Mouse (Mus musculus) mesoderm, embryonic 11.5 days (tissue): Measurements from ENCODE around the gene Ccdc124.
A peak's percentile ranks its signal among the peaks of the same experiment; 100 is the strongest.
"Not testable (repeated sequence)": the region's sequence is repeated elsewhere in the genome, so short reads cannot be mapped to it uniquely, and the experiment has no call there.

Experiments
- DNase-seq: peaks from one replicate; pipeline ENCODE4 v3.0.0-alpha.2; 2012; ENCODE audit warnings: low read depth, low spot score

Ccdc124 gene

GRCm38 (mm10) chr8:70895571-70896259 is 22.0 kb upstream of the Ccdc124 start:
- not testable (repeated sequence) for DNase-seq

- no peak for DNase-seq
Observed at GRCm38 (mm10) chr8:70894771-70895545, 21.2 kb upstream of the Ccdc124 start.

GRCm38 (mm10) chr8:70894385-70894720 is 20.6 kb upstream of the Ccdc124 start:
- DNase-seq: no peak

- DNase-seq: peak; percentile 92
Observed at GRCm38 (mm10) chr8:70893656-70894384, 20.1 kb upstream of the Ccdc124 start.

- DNase-seq: no peak
Observed at GRCm38 (mm10) chr8:70892896-70893655, 19.3 kb upstream of the Ccdc124 start.

- DNase-seq: no peak
Observed at GRCm38 (mm10) chr8:70892022-70892895, 18.5 kb upstream of the Ccdc124 start, which contains the start of gene Slc5a5. Gene Slc5a5, minus strand, starts transcription at chr8:70892757.

- DNase-seq: no peak
Observed at GRCm38 (mm10) chr8:70891356-70891755, 17.6 kb upstream of the Ccdc124 start.

- no peak for DNase-seq
Observed at GRCm38 (mm10) chr8:70890656-70891055, 16.9 kb upstream of the Ccdc124 start.

- no peak for DNase-seq
Observed at GRCm38 (mm10) chr8:70887669-70888068, 13.9 kb upstream of the Ccdc124 start.

- DNase-seq: peak; percentile 76
Observed at GRCm38 (mm10) chr8:70885612-70886011, 11.9 kb upstream of the Ccdc124 start.

- DNase-seq: no peak
Observed at GRCm38 (mm10) chr8:70884683-70885082, 10.9 kb upstream of the Ccdc124 start.

GRCm38 (mm10) chr8:70884186-70884585 is 10.5 kb upstream of the Ccdc124 start:
- DNase-seq: no peak

GRCm38 (mm10) chr8:70880546-70880945 is 6.8 kb upstream of the Ccdc124 start:
- DNase-seq: no peak

GRCm38 (mm10) chr8:70880126-70880525 is 6.4 kb upstream of the Ccdc124 start:
- DNase-seq: no peak

GRCm38 (mm10) chr8:70879500-70879899 is 5.8 kb upstream of the Ccdc124 start:
- DNase-seq: no peak

- DNase-seq: no peak
Observed at GRCm38 (mm10) chr8:70878178-70878577, 4.4 kb upstream of the Ccdc124 start.

- DNase-seq: no peak
Observed at GRCm38 (mm10) chr8:70876382-70876781, 2.6 kb upstream of the Ccdc124 start.

- no peak for DNase-seq
Observed at GRCm38 (mm10) chr8:70874441-70874840, 706 bp upstream of the Ccdc124 start.

GRCm38 (mm10) chr8:70872643-70873363 is 932 bp downstream of the Ccdc124 start:
- DNase-seq: no peak

- no peak for DNase-seq
Observed at GRCm38 (mm10) chr8:70871195-70871807, 2.4 kb downstream of the Ccdc124 start.
